Mouse (Mus musculus) CD4-positive, CD25-positive, alpha-beta regulatory T cell, adult 2 months (primary cell): ENCODE measurements around the gene Shisa7.
"Not testable (repeated sequence)": the region's sequence is repeated elsewhere in the genome, so short reads cannot be mapped to it uniquely, and the experiment has no call there.

ENCODE experiments used
- DNase-seq: peaks from one replicate; pipeline ENCODE4 v3.0.0-alpha.2; 2012; ENCODE audit warnings: low read depth, low spot score

Shisa7 gene

DNA sequence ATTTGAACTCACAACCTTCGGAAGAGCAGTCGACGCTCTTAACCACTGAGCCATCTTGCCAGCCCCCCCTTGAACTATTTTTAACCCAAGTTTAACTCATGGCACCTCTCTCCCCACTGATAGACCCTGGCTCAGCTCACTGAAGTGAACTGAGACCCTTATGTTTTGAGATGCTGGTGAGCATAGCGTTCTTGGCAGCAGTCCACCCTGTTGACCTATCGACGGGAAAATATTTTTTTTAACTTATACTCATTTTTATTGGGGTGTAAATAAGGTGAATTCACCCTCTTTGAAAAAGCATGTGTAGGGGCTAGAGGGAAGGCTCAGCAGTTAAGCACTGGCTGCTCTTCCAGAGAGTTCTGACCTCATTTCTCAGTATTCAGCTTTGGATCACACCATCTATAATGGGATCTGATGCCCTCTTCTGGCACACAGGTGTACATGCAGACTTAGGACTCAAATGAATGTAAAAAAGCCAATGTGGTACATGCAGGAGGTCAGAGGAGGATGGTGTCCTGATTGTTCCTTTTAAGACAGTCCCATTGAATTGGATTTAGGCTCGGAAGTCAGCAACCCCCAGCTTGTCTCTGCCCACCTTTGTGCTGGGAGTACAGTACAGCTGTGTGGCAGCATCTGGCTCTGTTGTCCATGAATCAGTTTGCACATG lies 48.6 kb downstream of the Shisa7 start:
- peak; percentile 68 for DNase-seq

DNA sequence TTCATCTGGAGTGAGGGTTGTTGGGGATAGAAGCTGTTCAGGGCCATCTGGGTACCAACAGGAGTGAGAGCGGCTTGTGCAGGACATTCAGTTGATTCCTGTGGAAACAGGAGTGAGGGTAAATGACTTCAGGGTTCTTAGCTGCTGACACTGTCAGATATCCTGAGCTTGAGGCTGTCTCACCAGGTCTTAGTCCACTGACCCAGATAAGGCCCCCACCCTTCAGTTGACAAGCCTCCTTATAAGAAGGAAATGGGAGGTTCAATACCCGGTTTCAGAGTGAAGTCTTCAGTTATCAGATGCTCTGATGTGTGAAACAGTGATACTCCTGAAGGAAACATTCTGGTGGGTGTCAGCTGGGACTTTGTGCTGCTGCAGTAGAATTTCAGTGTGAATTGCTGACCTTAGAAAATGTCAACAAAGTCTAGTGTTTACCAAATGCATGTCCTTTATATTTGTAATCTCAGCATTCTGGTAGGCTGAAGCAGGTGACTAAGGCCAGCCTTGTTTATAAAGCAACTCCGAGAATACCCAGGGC lies 49.8 kb downstream of the Shisa7 start:
- DNase-seq: no peak

GRCm38 (mm10) chr7:4793674-4794073 lies 50.8 kb downstream of the Shisa7 start:
- DNase-seq: no peak

- not testable (repeated sequence) for DNase-seq
These were observed 51.2 kb downstream of the Shisa7 start for GRCm38 (mm10) chr7:4793248-4793647.

GRCm38 (mm10) chr7:4792278-4793212 lies 52.0 kb downstream of the Shisa7 start, which contains the start of gene Rpl28:
Gene Rpl28 (plus strand): TSS chr7:4792874.
- peak; percentile 97 for DNase-seq

DNA sequence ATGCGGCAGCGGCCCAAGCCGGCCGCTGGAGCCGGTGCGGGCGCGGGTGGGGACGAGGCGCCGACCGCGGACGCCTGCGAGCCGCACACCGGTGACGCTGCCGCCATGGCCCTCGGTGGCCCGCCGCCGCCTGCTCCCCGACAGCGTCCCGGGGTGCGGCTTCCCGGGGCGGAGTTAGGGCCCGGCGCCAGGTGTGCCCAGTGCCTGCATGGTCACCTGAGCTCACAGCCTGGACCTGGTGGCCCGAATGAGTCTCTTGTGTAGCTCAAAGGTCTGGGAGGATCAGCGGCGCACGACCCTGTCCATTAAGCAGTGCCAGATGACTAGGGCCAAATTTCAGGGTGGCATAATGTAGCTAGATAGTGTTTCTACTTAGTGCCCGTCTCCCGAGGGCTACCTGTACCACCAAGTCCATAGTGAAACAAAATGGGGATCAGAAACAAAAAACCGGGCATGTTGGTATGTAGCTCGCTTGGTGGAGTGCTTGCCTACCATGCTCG lies 55.0 kb downstream of the Shisa7 start, which contains the start of gene Tmem238:
Tmem238 (minus strand) TSS at position 221 of the 500 bp plus-strand sequence.
- peak; percentile 58 for DNase-seq

DNA sequence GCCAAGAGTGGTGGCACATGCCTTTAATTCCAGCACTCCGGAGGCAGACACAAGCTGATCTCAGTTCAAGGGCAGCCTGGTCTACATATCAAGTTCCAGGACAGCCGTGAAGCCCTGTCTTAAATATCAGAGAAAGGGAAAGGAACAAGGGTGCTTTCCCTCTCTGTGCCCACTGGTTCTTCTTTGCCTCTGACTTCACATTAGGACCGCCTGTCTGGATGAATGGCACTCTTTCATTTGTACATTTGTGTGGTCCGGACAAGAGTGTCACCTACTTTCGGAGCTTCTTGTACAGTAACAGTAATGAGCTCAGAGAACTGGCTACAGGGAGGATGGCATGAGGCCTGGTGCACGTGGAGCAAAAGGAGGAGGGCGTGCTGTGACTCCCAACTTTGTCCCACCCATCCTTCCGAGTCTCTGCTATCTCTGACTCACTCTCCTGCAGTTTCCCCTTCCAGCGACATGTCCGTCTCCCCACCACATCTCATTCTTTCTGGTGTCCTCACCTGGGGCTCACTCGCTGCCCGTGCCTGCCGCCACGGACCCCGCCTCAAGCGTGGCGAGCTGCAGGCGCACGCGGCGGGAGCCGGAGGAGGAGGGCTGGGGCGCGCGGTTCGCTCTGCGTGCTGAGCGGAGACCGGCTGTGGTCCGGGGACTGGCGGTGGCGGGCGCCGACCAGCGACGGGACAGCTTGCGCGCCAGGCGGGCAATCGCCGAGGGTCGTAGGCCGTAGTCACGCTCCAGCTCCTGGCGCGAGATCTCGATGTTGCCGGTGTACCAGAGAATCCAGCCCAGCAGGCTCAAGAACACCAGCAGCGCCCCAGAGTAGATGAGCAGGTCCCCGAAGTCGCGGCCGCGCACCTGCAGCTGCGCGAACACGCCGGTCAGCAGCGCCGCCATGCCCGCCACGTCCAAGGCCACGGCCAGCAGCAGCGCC lies 55.7 kb downstream of the Shisa7 start:
- DNase-seq: peak; percentile 63

DNA sequence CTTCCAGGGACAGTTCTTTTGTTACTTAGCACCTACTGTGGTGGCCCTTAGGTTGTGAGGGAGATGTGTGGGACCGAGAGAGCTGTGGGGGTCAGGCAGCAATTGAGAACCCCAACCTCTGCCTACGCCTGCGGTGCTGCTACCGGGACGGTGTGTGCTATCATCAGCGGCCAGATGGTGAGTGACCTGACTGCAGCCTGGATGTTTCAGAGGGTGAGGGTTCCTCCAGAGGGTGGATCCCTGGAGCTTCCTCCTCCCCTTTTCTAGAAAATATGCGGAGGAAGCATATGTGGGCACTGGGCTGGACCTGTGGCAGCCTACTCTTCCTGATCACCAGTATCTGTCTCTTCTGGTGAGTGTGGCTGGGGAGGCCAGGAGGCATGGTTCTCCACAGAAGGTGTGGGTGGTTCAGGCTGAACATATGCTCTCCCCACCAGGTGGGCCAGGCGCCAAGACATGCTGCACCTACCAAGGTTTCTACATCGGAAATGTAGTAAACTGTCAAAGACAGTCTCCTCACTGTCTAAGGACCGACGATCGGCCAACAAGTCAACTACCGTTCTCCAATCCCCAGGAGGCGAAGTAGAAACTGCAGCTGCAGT lies 60.7 kb downstream of the Shisa7 start:
- no peak for DNase-seq

DNA sequence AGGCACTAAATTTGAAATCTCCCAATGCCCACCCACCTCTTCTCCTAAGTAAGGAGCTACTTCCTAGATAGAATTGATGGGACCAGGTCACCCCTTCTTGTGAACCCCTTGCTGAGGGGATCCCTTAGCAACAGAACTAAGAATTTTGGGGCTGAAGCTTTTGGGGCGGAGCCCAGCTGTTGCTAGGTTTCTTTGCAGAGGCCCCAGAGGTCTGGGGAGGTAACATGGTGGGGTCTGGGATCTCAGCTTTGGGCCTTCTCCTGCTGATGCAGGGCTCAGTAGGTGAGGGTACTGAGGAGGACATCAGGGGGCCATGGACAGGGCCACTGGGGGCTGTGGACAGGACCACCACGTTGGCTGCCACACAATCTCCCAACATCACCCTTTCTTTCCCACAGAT lies 61.7 kb downstream of the Shisa7 start, which contains the start of the genes Il11 and Tmem190:
Il11 (minus strand) TSS at position 101 of the 400 bp plus-strand sequence.
Tmem190 (plus strand) TSS at position 179 of the 400 bp plus-strand sequence.
- no peak for DNase-seq

- no peak for DNase-seq
These were observed 62.4 kb downstream of the Shisa7 start for GRCm38 (mm10) chr7:4782130-4782529.

DNA sequence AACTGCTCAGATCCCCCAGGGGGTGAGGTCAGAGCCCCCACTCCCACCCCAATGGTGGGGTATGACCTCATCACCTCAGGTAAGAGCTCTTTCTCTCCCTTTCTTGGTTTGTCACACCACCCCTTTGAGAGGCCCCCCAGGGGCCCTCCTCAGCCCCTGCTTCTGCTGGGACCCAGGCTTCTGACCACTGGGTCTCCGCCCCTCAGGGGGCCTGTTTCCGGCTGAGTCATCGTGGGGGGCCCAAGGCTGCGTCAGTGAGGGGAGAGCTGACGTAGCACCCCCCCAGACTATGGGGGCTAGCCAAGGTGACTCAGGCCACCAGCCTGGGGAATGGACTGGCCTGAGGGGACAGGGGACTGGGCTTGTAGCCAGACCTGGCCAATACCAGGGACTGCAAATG lies 64.6 kb downstream of the Shisa7 start:
- DNase-seq: no peak

DNA sequence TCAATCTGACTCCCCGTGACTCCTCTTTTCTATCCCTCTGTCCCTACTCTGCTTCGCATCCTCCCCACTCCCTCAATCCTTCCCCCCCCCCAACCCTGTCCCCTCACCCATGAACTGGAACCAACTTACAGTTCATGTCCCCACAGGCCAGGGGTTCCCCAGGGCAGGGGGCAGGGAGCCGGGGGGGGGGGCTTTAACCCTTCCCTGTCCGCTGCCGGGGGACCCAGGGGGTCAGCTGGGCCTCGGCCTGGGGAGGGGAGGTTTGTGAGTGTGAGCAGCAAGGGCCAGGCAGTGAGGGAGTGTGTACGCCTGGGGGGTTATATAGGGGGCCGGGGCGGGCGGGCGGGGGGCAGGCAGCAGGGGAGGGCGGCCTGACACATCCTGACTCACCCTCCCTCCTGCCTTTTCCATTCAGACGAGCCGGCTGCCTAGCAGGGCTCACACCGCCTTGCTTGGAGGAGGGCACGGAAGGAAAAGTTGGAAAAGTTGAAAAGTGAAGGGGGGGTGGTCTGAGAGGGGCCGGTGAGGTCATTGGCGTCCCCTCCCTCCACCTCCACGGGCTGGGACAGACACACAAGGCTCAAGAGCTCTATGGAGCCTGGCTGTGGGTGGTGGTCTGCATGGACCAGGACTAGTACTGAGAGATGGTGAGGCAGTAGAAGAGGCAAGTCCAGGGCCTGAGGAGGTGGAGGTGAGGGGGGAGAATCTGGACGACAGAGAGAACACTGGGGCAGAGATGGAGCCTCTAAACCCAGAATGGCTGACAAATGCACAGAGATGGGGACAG lies 66.5 kb downstream of the Shisa7 start:
- DNase-seq: no peak

DNA sequence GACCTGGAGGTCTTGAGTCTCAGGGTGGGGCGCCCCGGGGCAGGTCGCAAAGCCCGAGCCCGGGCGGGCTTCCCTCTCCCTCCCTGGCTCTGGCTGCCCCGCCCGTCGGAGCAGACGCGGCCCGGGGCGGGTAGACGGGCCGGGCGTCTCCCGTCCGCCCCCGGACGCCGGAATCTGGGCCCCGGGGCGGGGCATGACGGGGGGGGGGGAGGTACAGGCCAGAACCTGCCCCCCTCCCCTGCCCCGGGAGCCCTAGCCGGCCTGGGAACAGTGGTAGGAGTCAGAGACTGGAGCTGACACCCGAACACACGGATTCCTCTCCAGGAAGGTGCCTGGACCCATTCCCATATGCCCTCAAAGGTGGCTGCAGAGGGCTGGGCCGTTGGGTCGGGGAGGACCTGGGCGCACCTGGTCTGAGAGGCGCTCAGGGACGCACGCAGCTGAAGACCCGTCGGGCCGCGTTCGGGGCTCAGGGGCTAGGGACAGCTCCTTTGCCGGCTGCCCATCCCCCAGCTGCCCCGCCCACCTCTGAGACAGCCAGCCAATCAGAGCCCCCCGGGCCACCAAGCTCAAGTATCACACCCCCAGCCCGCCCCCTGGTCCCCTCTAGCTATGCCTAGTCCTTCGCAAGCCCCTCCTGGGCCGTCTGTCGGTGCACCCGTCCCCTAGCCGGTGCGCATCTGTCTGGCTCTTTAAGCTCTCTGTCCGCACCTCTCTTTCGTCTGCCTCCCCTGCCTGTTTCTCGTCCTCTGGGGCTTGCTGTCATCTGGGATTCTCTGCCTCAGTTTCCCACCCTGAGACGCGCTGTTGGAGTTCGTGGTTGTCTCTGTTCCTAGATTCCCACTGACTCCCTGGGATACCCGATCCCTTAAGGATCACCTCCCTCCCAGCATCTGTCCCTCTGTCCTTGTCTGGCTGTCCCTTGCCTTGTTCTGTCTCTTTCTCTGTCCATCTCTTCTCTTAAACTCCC lies 67.3 kb downstream of the Shisa7 start:
- DNase-seq: peak; percentile 69

GRCm38 (mm10) chr7:4776131-4776530 lies 68.4 kb downstream of the Shisa7 start:
- DNase-seq: no peak
